Mouse (Mus musculus): ENCODE results near the gene Eva1b. TPM values are rescaled to one million over a fixed set of nuclear protein-coding genes. Genes with fewer than 3 reads are reported as not detected.

Eva1b gene
- polyA plus RNA-seq, 1 experiment from 2014 or later: 41.8 TPM

GRCm38 (mm10) chr4:126187096-126187495, 39.6 kb downstream of the Eva1b start:
- Histone ChIP-seq H3K9me3 (no peaks in the 10 kb centered on the region), H3K27me3 (replicated peaks) (no peaks in the 10 kb centered on the region), H3K4me1 (replicated peaks) (no peaks in the 10 kb centered on the region), H3K4me3 (replicated peaks) (no peak overlapping the region), H3K27ac (no peak overlapping the region), H3K9ac (no peak overlapping the region), H3K4me2 (replicated peaks) (no peak overlapping the region), H3K36me3 (peaks cover 5% of the 10 kb centered on the region; the same call in 1 of the 2 replicates)
- no peak for ATAC-seq
- 86% methylated on average over 3 of the region's 3 CpGs for WGBS

- no peak overlapping the region for H3K27ac ChIP-seq
- H3K4me1 ChIP-seq (replicated peaks): no peaks in the 10 kb centered on the region
- H3K4me2 ChIP-seq (replicated peaks): no peak overlapping the region
- ATAC-seq: no peak
- no peak overlapping the region for H3K9ac ChIP-seq
- H3K4me3 ChIP-seq (replicated peaks): no peak overlapping the region
- 90% methylated on average over 2 of the region's 2 CpGs for WGBS
- H3K36me3 ChIP-seq: peaks cover 5% of the 10 kb centered on the region; the same call in 1 of the 2 replicates
- no peaks in the 10 kb centered on the region for H3K9me3 ChIP-seq
- no peaks in the 10 kb centered on the region for H3K27me3 ChIP-seq (replicated peaks)
Measured at GRCm38 (mm10) chr4:126190636-126191035, 43.1 kb downstream of the Eva1b start.

- Histone ChIP-seq H3K9ac (no peak overlapping the region), H3K9me3 (no peaks in the 10 kb centered on the region), H3K36me3 (peaks cover 2% of the 10 kb centered on the region; the same call in 1 of the 2 replicates), H3K27ac (no peak overlapping the region), H3K4me2 (replicated peaks) (no peak overlapping the region), H3K4me1 (replicated peaks) (peaks cover 8% of the 10 kb centered on the region; the same call in 1 of the 2 replicates), H3K4me3 (replicated peaks) (no peak overlapping the region), H3K27me3 (replicated peaks) (no peaks in the 10 kb centered on the region)
- ATAC-seq: no peak
Measured at GRCm38 (mm10) chr4:126194216-126194615, 46.7 kb downstream of the Eva1b start.

GRCm38 (mm10) chr4:126194916-126195315, 47.4 kb downstream of the Eva1b start:
- H3K27ac ChIP-seq: no peak overlapping the region
- no peak overlapping the region for H3K9ac ChIP-seq
- H3K4me2 ChIP-seq (replicated peaks): no peak overlapping the region
- no peak for ATAC-seq
- H3K4me3 ChIP-seq (replicated peaks): no peak overlapping the region
- H3K9me3 ChIP-seq: no peaks in the 10 kb centered on the region
- 85% methylated on average over 4 of the region's 4 CpGs for WGBS
- peaks cover 13% of the 10 kb centered on the region for H3K4me1 ChIP-seq (replicated peaks)
- H3K36me3 ChIP-seq: peaks cover 2% of the 10 kb centered on the region; the same call in 1 of the 2 replicates
- no peaks in the 10 kb centered on the region for H3K27me3 ChIP-seq (replicated peaks)

- 64% methylated on average over 3 of the region's 3 CpGs for WGBS
- no peak for ATAC-seq
- no peak overlapping the region for H3K4me2 ChIP-seq (replicated peaks)
Measured at GRCm38 (mm10) chr4:126197485-126197884, 49.9 kb downstream of the Eva1b start.

More at GRCm38 (mm10) chr4:126197485-126197884, 49.9 kb downstream of the Eva1b start:
- Histone ChIP-seq H3K9ac (no peak overlapping the region), H3K4me3 (replicated peaks) (no peak overlapping the region), H3K27ac (no peak overlapping the region), H3K36me3 (no peaks in the 10 kb centered on the region), H3K27me3 (replicated peaks) (no peaks in the 10 kb centered on the region), H3K9me3 (no peaks in the 10 kb centered on the region), H3K4me1 (replicated peaks) (peaks cover 23% of the 10 kb centered on the region)

Other genes with a start within 250 kb of the Eva1b start
- gene Csf3r, start 123.2 kb upstream of the Eva1b start, polyA plus RNA-seq (2015; fragmentation: Nextera tagmentation; extraction: Ambion mirVana): 0.85 and 1.1 TPM in 2 replicates
- gene Mrps15, start 100.8 kb upstream of the Eva1b start, polyA plus RNA-seq (2015; fragmentation: Nextera tagmentation; extraction: Ambion mirVana): 142 and 166 TPM in 2 replicates
- 8.9 and 11.0 TPM in 2 replicates for gene Oscp1, start 89.2 kb upstream of the Eva1b start, polyA plus RNA-seq (2015; fragmentation: Nextera tagmentation; extraction: Ambion mirVana)
- 55.3 TPM in 2 replicates for gene Lsm10, start 51.1 kb upstream of the Eva1b start, polyA plus RNA-seq (2015; fragmentation: Nextera tagmentation; extraction: Ambion mirVana)
- gene Stk40, start 43.8 kb upstream of the Eva1b start, polyA plus RNA-seq (2015; fragmentation: Nextera tagmentation; extraction: Ambion mirVana): 29.5 and 32.1 TPM in 2 replicates
- 12.8 and 12.9 TPM in 2 replicates for gene Sh3d21, start 15.7 kb downstream of the Eva1b start, polyA plus RNA-seq (2015; fragmentation: Nextera tagmentation; extraction: Ambion mirVana)
- 172 and 202 TPM in 2 replicates for gene Thrap3, start 55.0 kb downstream of the Eva1b start, polyA plus RNA-seq (2015; fragmentation: Nextera tagmentation; extraction: Ambion mirVana)
- 26.7 and 27.6 TPM in 2 replicates for gene Map7d1, start 108.6 kb downstream of the Eva1b start, polyA plus RNA-seq (2015; fragmentation: Nextera tagmentation; extraction: Ambion mirVana)
- gene Trappc3, start 114.6 kb downstream of the Eva1b start, polyA plus RNA-seq (2015; fragmentation: Nextera tagmentation; extraction: Ambion mirVana): 94.2 and 99.7 TPM in 2 replicates
- 7.1 and 8.2 TPM in 2 replicates for gene Col8a2, start 139.0 kb downstream of the Eva1b start, polyA plus RNA-seq (2015; fragmentation: Nextera tagmentation; extraction: Ambion mirVana)
- 55.4 and 60.7 TPM in 2 replicates for gene Adprhl2, start 174.0 kb downstream of the Eva1b start, polyA plus RNA-seq (2015; fragmentation: Nextera tagmentation; extraction: Ambion mirVana)
- gene Tekt2, start 177.9 kb downstream of the Eva1b start, polyA plus RNA-seq (2015; fragmentation: Nextera tagmentation; extraction: Ambion mirVana): 7.1 and 7.4 TPM in 2 replicates

Data from intestine, embryonic 15.5 days (tissue).